Mouse (Mus musculus) heart, embryonic 16.5 days (tissue): Measurements from ENCODE around the gene Ccdc34. TPM values are rescaled to one million over a fixed set of nuclear protein-coding genes. Genes with fewer than 3 reads are reported as not detected.
A peak's percentile ranks its signal among the peaks of the same experiment; 100 is the strongest.

Source experiments
- ATAC-seq: fragments of 200-750 bp; cut with Nextera tagmentation; replicated peaks from 2 replicates; pipeline ENCODE4 v1.8.0; 2017; ENCODE audit warnings: moderate number of reproducible peaks; ENCODE audit not compliant: insufficient read depth, low FRiP score; ENCODE audit errors: extremely low read depth
- H3K27ac ChIP-seq: fragments of 300-500 bp; sonication (generic); 2 replicates; pipeline ENCODE4 v1.5.1; 2014; ENCODE audit warnings: mild to moderate bottlenecking, low read length, control low read depth, moderate library complexity
- H3K27me3 ChIP-seq: fragments of 300-500 bp; sonication (generic); 2 replicates; pipeline ENCODE4 v1.6.1; 2014; ENCODE audit warnings: low read length, mixed read lengths; ENCODE audit not compliant: control insufficient read depth, insufficient read depth
- H3K36me3 ChIP-seq: fragments of 300-500 bp; sonication (generic); 2 replicates; pipeline ENCODE4 v1.6.1; 2014; ENCODE audit not compliant: control insufficient read depth, insufficient read depth
- H3K4me1 ChIP-seq: fragments of 300-500 bp; sonication (generic); 2 replicates; pipeline ENCODE4 v1.6.1; 2014; ENCODE audit warnings: low read length, mixed read lengths; ENCODE audit not compliant: control insufficient read depth, insufficient read depth
- H3K4me2 ChIP-seq: fragments of 300-500 bp; sonication (generic); 2 replicates; pipeline ENCODE4 v1.6.1; 2014; ENCODE audit warnings: low read depth, mild to moderate bottlenecking, control low read depth, low read length
- H3K4me3 ChIP-seq: fragments of 300-500 bp; sonication (generic); 2 replicates; pipeline ENCODE4 v1.5.1; 2014; ENCODE audit warnings: mild to moderate bottlenecking, control low read depth, low read length
- H3K9ac ChIP-seq: fragments of 300-500 bp; sonication (generic); 2 replicates; pipeline ENCODE4 v1.6.1; 2014; ENCODE audit warnings: low read length, control low read depth
- H3K9me3 ChIP-seq: fragments of 300-500 bp; sonication (generic); replicated peaks from 2 replicates; pipeline ENCODE4 v1.6.1; 2016; ENCODE audit warnings: low read length; ENCODE audit not compliant: control insufficient read depth
- WGBS: fragments of 180-500 bp; shearing (Covaris S2); extraction: QIAGEN DNeasy Blood & Tissue Kit; methylation state at CpG from one replicate; pipeline ENCODE4 v1.1.7; 2014; 5-methylcytosine and 5-hydroxymethylcytosine counted together
- polyA plus RNA-seq: library from polyadenylated mRNA; unstranded; fragments of >200 nt; fragmentation: Nextera tagmentation; extraction: Ambion mirVana; gene quantifications from 2 replicates; pipeline ENCODE4 v1.2.1, GENCODE M21; 2015

Ccdc34 gene
- polyA plus RNA-seq, 1 experiment from 2014 or later, result 26.4 TPM

GRCm38 (mm10) chr2:110082975-110083374 is 65.4 kb downstream of the Ccdc34 start:
- H3K9ac ChIP-seq, result no peak overlapping the region
- H3K27ac ChIP-seq, result no peak overlapping the region
- H3K4me1 ChIP-seq, result no peaks in the 10 kb centered on the region
- ATAC-seq, result no peak
- H3K36me3 ChIP-seq, result no peaks in the 10 kb centered on the region
- no peaks in the 10 kb centered on the region for H3K9me3 ChIP-seq
- no peak overlapping the region for H3K4me3 ChIP-seq
- H3K27me3 ChIP-seq, result no peaks in the 10 kb centered on the region
- WGBS, result 88% methylated on average over 2 of the region's 2 CpGs
- H3K4me2 ChIP-seq, result no peak overlapping the region

- Histone ChIP-seq H3K27me3 (no peaks in the 10 kb centered on the region), H3K9ac (no peak overlapping the region), H3K9me3 (no peaks in the 10 kb centered on the region), H3K4me2 (no peak overlapping the region), H3K4me1 (no peaks in the 10 kb centered on the region), H3K4me3 (no peak overlapping the region), H3K27ac (no peak overlapping the region), H3K36me3 (no peaks in the 10 kb centered on the region)
- 62% methylated on average over 3 of the region's 3 CpGs for WGBS
- ATAC-seq, result peak; percentile 41; the same call in 1 of the 2 replicates
Observed at GRCm38 (mm10) chr2:110085701-110086143, 68.1 kb downstream of the Ccdc34 start.

- no peak overlapping the region for H3K9ac ChIP-seq
- no peak overlapping the region for H3K27ac ChIP-seq
- H3K4me3 ChIP-seq, result no peak overlapping the region
- no peak for ATAC-seq
- no peaks in the 10 kb centered on the region for H3K27me3 ChIP-seq
- H3K4me1 ChIP-seq, result no peaks in the 10 kb centered on the region
- no peaks in the 10 kb centered on the region for H3K9me3 ChIP-seq
- H3K36me3 ChIP-seq, result no peaks in the 10 kb centered on the region
- 73% methylated on average over 3 of the region's 3 CpGs for WGBS
- H3K4me2 ChIP-seq, result no peak overlapping the region
Observed at GRCm38 (mm10) chr2:110114133-110114532, 96.5 kb downstream of the Ccdc34 start.

- H3K4me3 ChIP-seq, result no peak overlapping the region
- H3K27ac ChIP-seq, result no peak overlapping the region
- H3K9ac ChIP-seq, result no peak overlapping the region
- H3K4me2 ChIP-seq, result no peak overlapping the region
- WGBS, result 69% methylated on average over 2 of the region's 2 CpGs
- H3K36me3 ChIP-seq, result no peaks in the 10 kb centered on the region
- no peaks in the 10 kb centered on the region for H3K9me3 ChIP-seq
- H3K27me3 ChIP-seq, result no peaks in the 10 kb centered on the region
- no peaks in the 10 kb centered on the region for H3K4me1 ChIP-seq
- ATAC-seq, result no peak
Observed at GRCm38 (mm10) chr2:110129396-110129795, 111.8 kb downstream of the Ccdc34 start.

GRCm38 (mm10) chr2:110131573-110131972 is 114.0 kb downstream of the Ccdc34 start:
- H3K27ac ChIP-seq, result no peak overlapping the region
- no peak overlapping the region for H3K9ac ChIP-seq
- H3K4me2 ChIP-seq, result no peak overlapping the region
- H3K27me3 ChIP-seq, result no peaks in the 10 kb centered on the region
- no peak overlapping the region for H3K4me3 ChIP-seq
- H3K4me1 ChIP-seq, result no peaks in the 10 kb centered on the region
- H3K36me3 ChIP-seq, result no peaks in the 10 kb centered on the region
- no peaks in the 10 kb centered on the region for H3K9me3 ChIP-seq
- 39% methylated on average over 2 of the region's 2 CpGs for WGBS
- ATAC-seq, result no peak

- Histone ChIP-seq H3K4me1 (no peaks in the 10 kb centered on the region), H3K27me3 (no peaks in the 10 kb centered on the region), H3K4me2 (no peak overlapping the region), H3K36me3 (no peaks in the 10 kb centered on the region), H3K9me3 (no peaks in the 10 kb centered on the region), H3K4me3 (no peak overlapping the region), H3K27ac (no peak overlapping the region), H3K9ac (no peak overlapping the region)
- ATAC-seq, result no peak
- WGBS, result 72% methylated on average over 3 of the region's 3 CpGs
Observed at GRCm38 (mm10) chr2:110133356-110134115, 115.9 kb downstream of the Ccdc34 start.

GRCm38 (mm10) chr2:110134765-110135594 is 117.4 kb downstream of the Ccdc34 start:
- no peaks in the 10 kb centered on the region for H3K4me1 ChIP-seq
- no peaks in the 10 kb centered on the region for H3K36me3 ChIP-seq
- no peak overlapping the region for H3K9ac ChIP-seq
- no peak overlapping the region for H3K4me2 ChIP-seq
- no peak for ATAC-seq
- no peaks in the 10 kb centered on the region for H3K9me3 ChIP-seq
- 64% methylated on average over 2 of the region's 2 CpGs for WGBS
- no peak overlapping the region for H3K4me3 ChIP-seq
- no peaks in the 10 kb centered on the region for H3K27me3 ChIP-seq
- H3K27ac ChIP-seq, result no peak overlapping the region

- Histone ChIP-seq H3K36me3 (no peaks in the 10 kb centered on the region), H3K9me3 (no peaks in the 10 kb centered on the region), H3K4me1 (no peaks in the 10 kb centered on the region), H3K27me3 (no peaks in the 10 kb centered on the region), H3K4me3 (no peak overlapping the region), H3K27ac (no peak overlapping the region), H3K4me2 (no peak overlapping the region), H3K9ac (no peak overlapping the region)
- no peak for ATAC-seq
- 78% methylated on average over 1 of the region's 1 CpGs for WGBS
Observed at GRCm38 (mm10) chr2:110137291-110137690, 119.7 kb downstream of the Ccdc34 start.

- Histone ChIP-seq H3K4me3 (no peak overlapping the region), H3K27me3 (no peaks in the 10 kb centered on the region), H3K36me3 (no peaks in the 10 kb centered on the region), H3K27ac (no peak overlapping the region), H3K4me1 (no peaks in the 10 kb centered on the region), H3K4me2 (no peak overlapping the region), H3K9me3 (no peaks in the 10 kb centered on the region), H3K9ac (no peak overlapping the region)
- ATAC-seq, result no peak
- 73% methylated on average over 1 of the region's 1 CpGs for WGBS
Observed at GRCm38 (mm10) chr2:110138096-110138495, 120.5 kb downstream of the Ccdc34 start.
